Mouse (Mus musculus) embryonic stem cell, embryonic (primary cell): ENCODE measurements around the gene Ghdc.

Experiments
- CTCF ChIA-PET, 4 experiments: fragments of 300-600 bp in 2 of 4; fragments of 350-600 bp in 2 of 4; sonication (Branson Sonifier 250); formaldehyde crosslinking; loops; one replicate each; lab custom pipeline; 2022; ENCODE audit warnings: inconsistent platforms in 2 of 4; lab: Charles Lee
- POLR2A ChIA-PET, 4 experiments: fragments of 300-600 bp in 2 of 4; fragments of 350-600 bp in 2 of 4; sonication (Branson Sonifier 250); formaldehyde crosslinking; loops; one replicate each; lab custom pipeline; 2022; ENCODE audit warnings: antibody characterized with exemption in 4 of 4, inconsistent platforms in 1 of 4; lab: Charles Lee

Ghdc gene

DNA sequence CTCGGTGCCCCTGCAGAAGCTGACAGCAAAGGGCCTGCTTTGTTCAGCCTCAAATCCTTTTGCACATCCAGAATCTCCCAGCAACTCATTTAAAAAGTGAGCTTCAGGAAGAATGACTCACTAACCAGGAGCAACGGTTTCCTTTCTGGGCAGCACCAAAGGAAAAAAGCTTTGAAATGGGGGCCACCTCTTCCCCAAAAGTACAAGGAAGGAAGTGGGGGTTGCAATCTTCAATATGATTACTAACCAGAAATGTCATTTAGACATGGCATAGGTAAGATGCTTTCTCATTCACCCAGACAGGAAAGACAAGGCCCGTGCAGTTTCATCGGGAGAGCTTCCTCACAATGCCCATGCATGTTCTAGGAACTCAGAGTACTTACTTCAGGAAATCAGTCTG, 49.5 kb downstream of the Ghdc start:
- CTCF ChIA-PET = interaction anchor here in 3 of 4 experiments (0.7 to 1.0 kb wide), 4 partner anchors 13 to 40 kb away, joined by 3 to 8 read pairs (median 4); partner anchors contain the start of gene Kcnh4 (in 1 of the 3)
- POLR2A ChIA-PET = interaction anchor here (0.8 to 2.5 kb wide), 13 partner anchors 8 to 324 kb away, joined by 3 to 13 read pairs (median 4); partner anchors contain the start of genes Rab5c (in 3 of the 4), Hspb9 (in 1 of the 4), Jup (in 1 of the 4) and Kcnh4 (in 1 of the 4)

DNA sequence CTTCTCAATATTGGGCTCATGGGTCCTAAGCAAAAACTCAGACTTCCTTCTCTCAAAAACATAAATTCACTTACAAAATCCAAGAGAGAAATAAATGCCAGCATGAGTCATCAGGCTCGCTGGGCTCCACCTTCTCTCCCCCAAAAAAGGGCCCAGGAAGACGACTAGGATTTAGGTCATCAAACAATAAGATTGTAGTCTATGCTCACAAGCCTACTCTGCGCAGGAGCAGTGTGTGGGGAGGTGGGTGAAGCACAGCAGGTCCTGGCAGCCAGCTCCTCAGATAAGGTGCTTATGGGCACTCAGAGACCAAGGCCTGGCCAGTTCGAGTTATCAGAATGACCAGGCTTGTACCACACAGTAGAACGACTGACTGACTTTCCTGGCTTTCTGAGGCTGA, 50.4 kb downstream of the Ghdc start:
- ChIA-PET CTCF (interaction anchor here in 2 of 4 experiments (0.7 to 1.0 kb wide), 2 partner anchors 14 to 25 kb away, joined by 3 to 8 read pairs; no protein-coding TSS in a partner anchor), POLR2A (interaction anchor here (0.8 to 2.5 kb wide), 9 partner anchors 8 to 193 kb away, joined by 3 to 13 read pairs (median 4); partner anchors contain the start of genes Acly (in 2 of the 4) and Rab5c (in 2 of the 4))

DNA sequence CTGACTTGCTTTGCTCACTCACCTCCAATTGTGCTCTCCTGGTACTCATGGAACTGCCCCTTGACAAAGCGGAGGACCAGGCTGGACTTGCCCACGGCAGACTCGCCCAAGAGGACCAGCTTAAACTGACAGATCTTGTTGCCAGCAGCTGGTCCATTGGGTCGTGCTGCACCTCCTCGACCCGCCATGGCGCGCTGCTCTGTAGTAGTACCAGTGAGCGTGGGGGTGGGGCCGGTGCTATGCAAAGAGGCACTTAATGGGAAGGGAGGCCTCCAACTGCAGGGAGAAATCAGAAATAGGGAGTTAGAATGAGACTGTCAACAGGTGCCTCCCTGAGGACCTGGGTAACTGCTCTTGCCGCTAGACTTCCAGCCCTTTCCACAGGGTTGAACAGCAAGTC, 50.9 kb downstream of the Ghdc start:
- CTCF ChIA-PET = interaction anchor here in 1 of 4 experiments (1.2 kb wide), 1 partner anchor 97 kb away, joined by 4 read pairs; no protein-coding TSS in a partner anchor
- POLR2A ChIA-PET = interaction anchor here (0.6 to 2.1 kb wide), 8 partner anchors 8 to 192 kb away, joined by 3 to 7 read pairs (median 4); partner anchors contain the start of genes Acly (in 2 of the 4) and Rab5c (in 1 of the 4)

DNA sequence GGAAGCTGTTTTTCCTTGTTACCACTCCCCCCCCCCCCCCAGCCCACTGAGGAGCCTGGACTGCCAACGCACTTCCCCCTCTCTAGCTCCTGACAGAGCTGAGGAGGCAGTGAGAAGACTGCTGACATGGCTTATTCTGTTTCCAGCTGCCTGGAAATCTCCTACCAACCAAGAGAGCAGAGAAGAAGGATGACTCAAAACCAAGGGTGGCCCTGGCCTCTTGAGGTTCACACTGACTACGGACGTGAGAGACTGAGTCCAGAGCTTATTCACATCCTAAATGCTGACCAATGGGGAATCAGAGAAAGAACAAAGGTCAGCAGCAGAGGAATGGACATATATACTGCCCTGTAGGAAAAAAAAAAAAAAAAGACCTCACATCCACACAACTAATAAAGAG, 51.4 kb downstream of the Ghdc start:
- POLR2A ChIA-PET = interaction anchor here in 2 of 4 experiments (0.6 to 2.1 kb wide), 5 partner anchors 10 to 189 kb away, joined by 3 to 6 read pairs (median 4); no protein-coding TSS in a partner anchor
- CTCF ChIA-PET = interaction anchor here in 1 of 4 experiments (0.7 to 1.2 kb wide), 2 partner anchors 96 to 131 kb away, joined by 3 to 4 read pairs; no protein-coding TSS in a partner anchor

DNA sequence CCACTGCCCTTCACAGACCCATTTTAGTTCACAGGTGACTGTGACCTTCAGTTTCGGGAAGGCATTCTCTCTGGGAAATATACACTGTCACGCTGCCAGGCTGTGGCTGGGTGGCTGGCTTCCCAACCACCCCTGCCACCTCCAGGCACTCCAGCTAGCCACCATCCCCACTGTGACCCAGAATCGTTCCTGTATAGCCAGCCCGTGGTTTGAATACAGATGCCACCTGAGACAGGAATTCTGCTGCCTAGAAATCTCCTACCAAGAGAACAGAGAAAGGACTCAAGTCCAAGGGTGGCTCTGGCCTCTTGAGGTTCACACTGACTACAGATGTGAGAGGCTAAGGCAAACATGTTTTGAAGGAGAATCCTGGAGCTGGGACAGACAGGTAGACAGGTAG, 51.9 kb downstream of the Ghdc start:
- POLR2A ChIA-PET = interaction anchor here in 2 of 4 experiments (0.7 to 2.1 kb wide), 2 partner anchors 10 to 43 kb away, joined by 4 to 6 read pairs; no protein-coding TSS in a partner anchor
- CTCF ChIA-PET = interaction anchor here in 1 of 4 experiments (0.7 to 1.2 kb wide), 2 partner anchors 96 to 131 kb away, joined by 3 to 4 read pairs; no protein-coding TSS in a partner anchor

DNA sequence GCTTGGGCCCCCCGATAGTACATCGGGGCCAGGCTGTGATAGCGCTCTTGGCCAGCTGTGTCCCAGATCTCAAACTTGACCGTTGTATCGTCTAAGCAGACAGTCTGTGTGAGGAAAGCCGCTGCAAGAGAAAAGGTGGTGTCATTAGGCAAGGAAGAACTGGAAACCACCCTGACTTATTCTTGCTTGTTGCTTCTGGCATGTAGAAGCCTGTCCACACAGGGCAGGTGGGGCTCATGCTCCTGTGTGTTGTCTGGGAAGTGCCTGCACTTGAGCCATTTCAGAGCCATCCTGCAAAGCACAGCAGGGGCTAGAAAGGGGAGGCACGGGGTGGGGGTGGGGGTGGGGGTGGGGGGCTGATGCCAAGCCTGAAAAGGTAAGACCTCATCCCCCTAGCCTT, 52.3 kb downstream of the Ghdc start:
- ChIA-PET CTCF (no interaction called here), POLR2A (no interaction called here)

DNA sequence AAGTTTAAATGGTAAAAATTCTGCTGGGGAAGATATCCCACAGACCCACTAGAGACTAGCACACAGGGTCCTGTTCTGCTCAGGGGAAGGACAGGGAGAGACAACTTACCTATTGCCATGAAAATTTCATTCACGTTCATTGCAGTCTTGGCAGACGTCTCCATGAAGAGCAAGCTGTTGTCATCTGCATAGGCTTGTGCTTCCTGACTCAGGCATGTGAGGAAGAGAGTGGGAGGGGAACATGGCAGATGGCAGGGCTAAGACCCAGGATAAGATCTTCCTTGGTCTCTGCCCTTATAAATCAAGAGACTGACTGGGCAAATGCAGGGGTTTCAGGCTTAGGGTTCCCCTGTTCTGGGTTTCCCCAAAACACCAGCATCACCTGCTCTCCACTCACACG, 54.1 kb downstream of the Ghdc start:
- POLR2A ChIA-PET = interaction anchor here in 3 of 4 experiments (1.0 to 5.8 kb wide), 6 partner anchors 9 to 219 kb away, joined by 3 to 54 read pairs (median 8); partner anchors contain the start of genes Dhx58 (in 1 of the 3) and Rab5c (in 1 of the 3)
- CTCF ChIA-PET = interaction anchor here in 3 of 4 experiments (0.5 to 1.0 kb wide), 4 partner anchors 9 to 242 kb away, joined by 3 read pairs; no protein-coding TSS in a partner anchor
